Mouse (Mus musculus) heart, adult 2 months (tissue): ENCODE data around the gene Rab3il1. TPM values are rescaled to one million over a fixed set of nuclear protein-coding genes. Genes with fewer than 3 reads are reported as not detected.

Experiments used
- DNase-seq, 2 experiments: peaks; one replicate each; pipeline ENCODE4 v3.0.0; 2021
- H3K27ac ChIP-seq: fragments of 200-600 bp; 2 replicates; pipeline ENCODE4 v1.8.1; 2022
- H3K27me3 ChIP-seq: fragments of 200-500 bp; 2 replicates; pipeline ENCODE4 v1.6.1; 2012; ENCODE audit warnings: mild to moderate bottlenecking, low read length, inconsistent platforms, mixed read lengths; ENCODE audit not compliant: control insufficient read depth, insufficient read depth
- H3K36me3 ChIP-seq: fragments of 200-500 bp; 2 replicates; pipeline ENCODE4 v1.6.1; 2012; ENCODE audit warnings: low read length, inconsistent platforms; ENCODE audit not compliant: control insufficient read depth, insufficient read depth
- H3K4me1 ChIP-seq: fragments of 200-500 bp; 2 replicates; pipeline ENCODE4 v1.6.1; 2011; ENCODE audit warnings: low read length; ENCODE audit not compliant: control insufficient read depth, insufficient read depth
- H3K4me3 ChIP-seq: fragments of 200-600 bp; 2 replicates; pipeline ENCODE4 v1.8.1; 2022
- H3K79me2 ChIP-seq: fragments of 200-500 bp; replicated peaks from 2 replicates; pipeline ENCODE4 v1.6.1; 2012; ENCODE audit warnings: mild to moderate bottlenecking, inconsistent platforms, low read length, moderate library complexity, mixed read lengths; ENCODE audit not compliant: control insufficient read depth, insufficient read depth
- H3K9ac ChIP-seq: fragments of 200-500 bp; 2 replicates; pipeline ENCODE4 v1.6.1; 2012; ENCODE audit warnings: low read depth, mild to moderate bottlenecking, control low read depth, inconsistent platforms, low read length, mixed read lengths
- CTCF ChIP-seq: fragments of 200-600 bp; IDR thresholded peaks from 2 replicates; pipeline ENCODE4 v1.8.1; 2022; ENCODE audit warnings: antibody characterized with exemption, mild to moderate bottlenecking, moderate library complexity
- EP300 ChIP-seq: fragments of 200-500 bp; IDR thresholded peaks from 2 replicates; pipeline ENCODE4 v1.6.1; 2011; ENCODE audit warnings: low read depth, low read length, control low read depth; ENCODE audit not compliant: insufficient read depth
- POLR2A ChIP-seq: fragments of 200-500 bp; IDR thresholded peaks from 2 replicates; pipeline ENCODE4 v1.6.1; 2011; ENCODE audit warnings: mild to moderate bottlenecking, low read depth, low read length, control low read depth; ENCODE audit not compliant: insufficient read depth
- WGBS: fragments of 180-500 bp; shearing (Covaris S2); methylation state at CpG from one replicate; pipeline ENCODE4 v1.1.7; 2018; 5-methylcytosine and 5-hydroxymethylcytosine counted together
- intact Hi-C: fragments of 180-260 bp; cut with DNase I; formaldehyde crosslinking; loops from one replicate; pipeline ENCODE4 v1.15.1; 2025
- polyA plus RNA-seq: library from polyadenylated mRNA; depleted of rRNA; stranded (reverse); fragments of >200 nt; gene quantifications from 2 replicates; pipeline ENCODE4 v1.2.3, GENCODE M21; 2012
- total RNA-seq, 2 experiments: library from RNA; stranded (reverse); gene quantifications; 2 replicates each; pipeline ENCODE4 v1.2.3; 2021

Rab3il1 gene
- total and polyA plus RNA-seq, 3 experiments, result 5.9 to 11.1 (median 6.5) TPM

DNA sequence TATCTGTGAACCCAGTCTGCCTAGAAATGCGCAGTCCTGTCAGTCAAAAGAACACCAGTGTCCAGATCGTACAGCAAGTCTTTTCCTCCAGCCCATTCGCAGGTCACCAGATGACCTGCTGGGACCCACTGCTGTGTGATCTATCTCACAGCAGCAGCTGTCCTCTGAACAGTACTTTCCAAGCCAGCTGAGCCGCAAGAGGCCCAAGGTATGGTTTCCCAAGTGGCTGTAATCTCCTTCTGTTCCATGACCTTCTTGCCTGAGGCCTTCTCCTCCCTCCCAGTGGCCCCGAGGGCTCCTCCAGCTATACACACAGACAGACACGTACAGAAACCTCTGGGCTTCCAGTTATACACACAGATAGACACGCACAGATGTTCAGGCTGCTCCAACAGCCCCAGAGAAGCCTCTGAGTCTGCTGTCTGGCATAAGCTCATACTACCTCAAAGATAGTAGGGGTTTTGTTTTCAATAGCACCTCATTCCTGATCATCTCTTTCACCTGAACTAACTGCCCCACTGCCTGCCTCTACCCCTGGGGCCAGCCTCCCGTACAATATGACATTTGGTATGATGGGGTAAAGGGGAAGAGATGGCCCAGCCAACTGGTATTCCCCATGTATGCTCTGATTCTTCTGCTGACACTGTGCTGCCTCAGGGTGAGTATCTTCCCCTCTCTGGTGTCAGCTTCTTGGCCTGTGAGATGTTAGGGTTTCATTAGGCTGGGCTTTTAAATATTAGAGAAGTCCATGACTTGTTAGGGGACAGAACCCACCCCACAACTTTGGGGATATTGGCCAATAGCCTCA is 59.5 kb downstream of the Rab3il1 start:
- 66% methylated on average over 8 of the region's 8 CpGs for WGBS
- intact Hi-C loops, result loop anchor here (2.0 kb wide), 1 partner anchor 14 kb away; no protein-coding TSS in a partner anchor
- no peak overlapping the region for H3K9ac ChIP-seq
- DNase-seq, result no peak
- TF ChIP-seq EP300 (no peak), CTCF (no peak)
- H3K27ac ChIP-seq, result peak overlapping the region; percentile 53
- no peaks in the 10 kb centered on the region for H3K36me3 ChIP-seq
- H3K27me3 ChIP-seq, result no peaks in the 10 kb centered on the region
- no peak overlapping the region for H3K4me3 ChIP-seq
- H3K4me1 ChIP-seq, result peaks cover 5% of the 10 kb centered on the region
- H3K79me2 ChIP-seq, result no peaks in the 10 kb centered on the region

DNA sequence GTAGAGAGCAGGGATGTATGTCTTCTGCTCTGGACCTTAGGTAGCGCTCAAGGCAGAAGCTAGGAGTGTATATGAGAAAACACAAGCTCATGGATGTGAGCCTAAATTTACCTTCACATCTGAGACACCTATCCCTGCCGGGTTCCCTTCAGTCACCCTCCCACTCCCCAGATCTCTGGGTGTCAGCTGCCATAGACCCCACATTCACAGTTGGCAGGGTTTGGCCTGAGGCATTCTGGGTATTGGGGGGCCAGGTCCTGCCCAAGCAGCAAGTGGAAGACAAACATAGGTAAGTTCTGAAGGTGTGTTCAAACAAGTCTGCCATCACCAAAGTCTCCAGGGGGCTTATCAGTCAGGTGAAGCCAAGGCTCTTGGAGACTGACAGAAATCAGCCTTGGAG is 60.2 kb downstream of the Rab3il1 start:
- Histone ChIP-seq H3K4me3 (no peak overlapping the region), H3K27me3 (no peaks in the 10 kb centered on the region), H3K4me1 (peaks cover 6% of the 10 kb centered on the region), H3K36me3 (no peaks in the 10 kb centered on the region), H3K27ac (no peak overlapping the region), H3K79me2 (no peaks in the 10 kb centered on the region), H3K9ac (no peak overlapping the region)
- 90% methylated on average over 2 of the region's 2 CpGs for WGBS
- intact Hi-C loops, result loop anchor here (2.0 kb wide), 1 partner anchor 15 kb away; no protein-coding TSS in a partner anchor
- TF ChIP-seq CTCF, result no peak
- TF ChIP-seq POLR2A, result no peak
- TF ChIP-seq EP300, result no peak
- DNase-seq, result no peak

GRCm38 (mm10) chr19:10062292-10062691 is 60.8 kb downstream of the Rab3il1 start:
- no peaks in the 10 kb centered on the region for H3K36me3 ChIP-seq
- H3K27ac ChIP-seq, result no peak overlapping the region
- intact Hi-C loops, result no loop called here
- no peak overlapping the region for H3K9ac ChIP-seq
- no peaks in the 10 kb centered on the region for H3K79me2 ChIP-seq
- H3K4me3 ChIP-seq, result no peak overlapping the region
- no peaks in the 10 kb centered on the region for H3K27me3 ChIP-seq
- TF ChIP-seq POLR2A (no peak), EP300 (no peak), CTCF (no peak)
- H3K4me1 ChIP-seq, result peaks cover 6% of the 10 kb centered on the region
- 92% methylated on average over 8 of the region's 8 CpGs for WGBS
- DNase-seq, result no peak

DNA sequence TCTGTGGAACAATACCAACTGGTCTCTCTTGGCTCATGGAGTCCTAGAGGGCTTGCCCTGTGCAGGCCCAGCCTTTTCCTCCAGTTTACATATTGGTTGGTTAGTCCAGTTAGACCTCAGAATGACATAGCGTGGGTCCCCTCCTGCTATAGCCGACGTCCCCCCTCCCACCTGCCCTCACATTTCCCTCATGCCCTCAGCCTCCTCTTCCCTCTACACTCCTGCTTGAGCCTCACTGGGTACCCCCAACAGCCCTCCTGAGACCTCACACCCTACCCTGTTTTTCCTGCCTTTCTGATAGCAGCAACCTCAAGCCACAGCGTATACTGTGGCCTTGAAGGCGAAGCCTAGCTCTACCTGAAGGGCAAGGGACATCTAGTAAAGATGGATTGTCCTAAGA is 61.4 kb downstream of the Rab3il1 start:
- DNase-seq, result no peak
- WGBS, result 88% methylated on average over 5 of the region's 5 CpGs
- H3K4me1 ChIP-seq, result peaks cover 6% of the 10 kb centered on the region
- no peak overlapping the region for H3K4me3 ChIP-seq
- no peaks in the 10 kb centered on the region for H3K79me2 ChIP-seq
- TF ChIP-seq POLR2A, result no peak
- no peak for TF ChIP-seq CTCF
- no peak for TF ChIP-seq EP300
- intact Hi-C loops, result no loop called here
- H3K9ac ChIP-seq, result no peak overlapping the region
- H3K27me3 ChIP-seq, result no peaks in the 10 kb centered on the region
- no peak overlapping the region for H3K27ac ChIP-seq
- no peaks in the 10 kb centered on the region for H3K36me3 ChIP-seq

DNA sequence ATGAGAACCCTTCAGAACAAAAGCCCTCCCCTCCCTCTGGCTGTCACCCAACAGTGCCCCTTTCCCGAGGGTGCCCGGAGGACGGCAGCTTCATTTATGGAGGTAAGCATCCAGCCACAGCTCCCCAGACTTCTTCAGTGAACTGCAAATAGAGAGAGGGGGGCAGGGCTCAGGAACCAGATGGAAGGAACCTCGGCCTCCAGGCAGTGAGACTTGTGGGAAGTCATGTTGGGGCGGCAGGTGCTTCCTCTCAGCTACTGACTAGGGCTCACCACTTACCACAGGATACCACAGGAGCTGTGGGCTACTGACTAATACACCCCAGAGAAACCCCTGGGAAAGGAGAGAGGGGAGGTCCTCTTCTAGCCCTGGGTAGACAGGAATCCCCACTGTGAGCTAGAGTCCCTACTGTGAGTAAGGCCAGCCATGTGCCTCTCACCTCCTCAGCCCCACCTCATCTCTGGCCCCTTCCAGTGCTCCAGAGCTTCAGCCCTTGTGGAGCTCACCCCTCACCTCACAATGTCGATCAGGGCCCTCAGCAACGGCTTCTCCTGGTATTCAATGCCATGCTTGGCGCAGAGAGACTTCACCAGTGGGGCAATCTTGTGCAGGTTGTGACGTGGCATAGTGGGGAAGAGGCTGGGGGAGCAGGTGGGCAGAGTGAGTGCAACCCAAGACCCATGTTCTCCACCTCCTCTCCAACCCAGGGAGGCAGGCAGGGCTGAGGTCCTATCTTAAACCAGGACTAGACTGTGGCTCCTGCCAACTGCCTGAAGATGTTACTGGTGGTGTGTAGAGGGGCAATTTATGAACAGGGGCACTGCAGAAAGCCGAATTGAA is 62.9 kb downstream of the Rab3il1 start:
- DNase-seq, result no peak
- WGBS, result 55% methylated on average over 10 of the region's 10 CpGs
- Histone ChIP-seq H3K27me3 (no peaks in the 10 kb centered on the region), H3K36me3 (no peaks in the 10 kb centered on the region), H3K4me1 (peaks cover 6% of the 10 kb centered on the region), H3K27ac (no peak overlapping the region), H3K9ac (no peak overlapping the region), H3K4me3 (no peak overlapping the region), H3K79me2 (no peaks in the 10 kb centered on the region)
- TF ChIP-seq POLR2A, result no peak
- TF ChIP-seq CTCF, result no peak
- no peak for TF ChIP-seq EP300
- intact Hi-C loops, result no loop called here
